In genomic region chr8:62356185-62356584, GRCm38 (mm10) we compare ENCODE assay signal across 23 mouse cellular contexts.
DNase-seq lines count a peak whose midpoint lies in the region; ATAC-seq and TF ChIP-seq lines count a peak whose summit lies in the region.
"Had no signal": no experiment of that assay in that cellular context is flagged by ENCODE, and none has a peak within 500 bp of the region (broad histone marks: within the 10 kb centered on the region; RNA-seq: fewer than 3 reads in every experiment).

No protein-coding gene starts in this region.

- H3K9ac ChIP-seq in forebrain, embryonic 11.5 days (ENCODE audit: low read length), result no peak overlapping the region
- H3K9ac ChIP-seq in midbrain, postnatal 0 days (replicated peaks; ENCODE audit: low read length, poor library complexity, severe bottlenecking), result no peak overlapping the region
- no peak overlapping the region for H3K9ac ChIP-seq in midbrain, embryonic 16.5 days (ENCODE audit: low read depth, low read length)
- H3K9ac ChIP-seq in hindbrain, embryonic 14.5 days, result no peak overlapping the region
- no peak overlapping the region for H3K9ac ChIP-seq in neural tube, embryonic 15.5 days (replicated peaks)
- H3K9ac ChIP-seq: liver, embryonic 12.5 days; lung, embryonic 15.5 days; neural tube, embryonic 12.5 days had no signal

- intact Hi-C loops in heart, postnatal 36 days (cut with DNase I), result no loop called here

- DNase-seq in forebrain, embryonic 11.5 days (ENCODE audit: low spot score), result no peak
- DNase-seq in forebrain, embryonic 10.5 days (ENCODE audit: extremely low spot score, low spot score), result no peak
- peak; percentile 25 for DNase-seq in midbrain, postnatal 0 days (ENCODE audit: low spot score)
- no peak for DNase-seq in hindbrain, embryonic 14.5 days (ENCODE audit: low spot score)
- DNase-seq in heart, postnatal 36 days, result no peak
- DNase-seq in lung, adult 18-20 months, result no peak
- DNase-seq: adrenal gland, adult 8-10 months; cerebellum, adult 11-12 months; cerebellum, postnatal 36 days; gastrocnemius, postnatal 25 days; heart, postnatal 14 days; kidney, adult 11 months; kidney, postnatal 10 days; right cerebral cortex, postnatal 4 days; thymus, postnatal 36 days had no signal

- no peaks in the 10 kb centered on the region for H3K4me1 ChIP-seq in forebrain, embryonic 11.5 days (replicated peaks; ENCODE audit: control insufficient read depth, insufficient read depth, low read length)
- no peaks in the 10 kb centered on the region for H3K4me1 ChIP-seq in forebrain, embryonic 10.5 days
- no peaks in the 10 kb centered on the region for H3K4me1 ChIP-seq in midbrain, postnatal 0 days (ENCODE audit: insufficient read depth, low read length)
- H3K4me1 ChIP-seq in midbrain, embryonic 16.5 days (ENCODE audit: control insufficient read depth, insufficient read depth, low read length), result no peaks in the 10 kb centered on the region
- no peaks in the 10 kb centered on the region for H3K4me1 ChIP-seq in hindbrain, embryonic 14.5 days (replicated peaks; ENCODE audit: control insufficient read depth, insufficient read depth, low read length)
- 0 out of 2 replicates have a peak, but pooled peaks cover 4% of the 10 kb centered on the region for H3K4me1 ChIP-seq in neural tube, embryonic 15.5 days
- H3K4me1 ChIP-seq: heart, embryonic 10.5 days; liver, embryonic 12.5 days; lung, embryonic 15.5 days; neural tube, embryonic 12.5 days had no signal

- no peaks in the 10 kb centered on the region for H3K36me3 ChIP-seq in forebrain, embryonic 11.5 days (ENCODE audit: control insufficient read depth, insufficient read depth, low read length)
- no peaks in the 10 kb centered on the region for H3K36me3 ChIP-seq in forebrain, embryonic 10.5 days (replicated peaks)
- H3K36me3 ChIP-seq in midbrain, postnatal 0 days (ENCODE audit: insufficient read depth, low read length), result no peaks in the 10 kb centered on the region
- no peaks in the 10 kb centered on the region for H3K36me3 ChIP-seq in midbrain, embryonic 16.5 days (ENCODE audit: control insufficient read depth, insufficient read depth, low read length)
- no peaks in the 10 kb centered on the region for H3K36me3 ChIP-seq in hindbrain, embryonic 14.5 days (replicated peaks; ENCODE audit: control insufficient read depth, insufficient read depth)
- H3K36me3 ChIP-seq in neural tube, embryonic 15.5 days, result no peaks in the 10 kb centered on the region
- H3K36me3 ChIP-seq: heart, embryonic 10.5 days; liver, embryonic 12.5 days; lung, embryonic 15.5 days; neural tube, embryonic 12.5 days had no signal

- no peaks in the 10 kb centered on the region for H3K9me3 ChIP-seq in forebrain, embryonic 11.5 days (ENCODE audit: control insufficient read depth, low read length)
- no peaks in the 10 kb centered on the region for H3K9me3 ChIP-seq in forebrain, embryonic 10.5 days
- H3K9me3 ChIP-seq in midbrain, postnatal 0 days (ENCODE audit: low read length), result no peaks in the 10 kb centered on the region
- H3K9me3 ChIP-seq in midbrain, embryonic 16.5 days (replicated peaks; ENCODE audit: control insufficient read depth, low read length, poor library complexity, severe bottlenecking), result no peaks in the 10 kb centered on the region
- H3K9me3 ChIP-seq in hindbrain, embryonic 14.5 days (ENCODE audit: control insufficient read depth, low read length), result no peaks in the 10 kb centered on the region
- H3K9me3 ChIP-seq in neural tube, embryonic 15.5 days (replicated peaks), result no peaks in the 10 kb centered on the region
- H3K9me3 ChIP-seq: heart, embryonic 10.5 days; liver, embryonic 12.5 days; lung, embryonic 15.5 days; neural tube, embryonic 12.5 days had no signal

- ATAC-seq in forebrain, embryonic 11.5 days (replicated peaks; ENCODE audit: low FRiP score), result peak; percentile 74
- ATAC-seq in midbrain, postnatal 0 days (ENCODE audit: low FRiP score), result no peak
- no peak for ATAC-seq in midbrain, embryonic 16.5 days
- ATAC-seq in hindbrain, embryonic 14.5 days (ENCODE audit: low FRiP score), result peak; percentile 77
- ATAC-seq in neural tube, embryonic 15.5 days (ENCODE audit: low FRiP score), result peak; percentile 85
- ATAC-seq: liver, embryonic 12.5 days had no signal

- no peak overlapping the region for H3K4me3 ChIP-seq in forebrain, embryonic 11.5 days (ENCODE audit: low read depth, low read length)
- no peak overlapping the region for H3K4me3 ChIP-seq in forebrain, embryonic 10.5 days
- no peak overlapping the region for H3K4me3 ChIP-seq in midbrain, postnatal 0 days (ENCODE audit: low read depth, low read length)
- no peak overlapping the region for H3K4me3 ChIP-seq in midbrain, embryonic 16.5 days (ENCODE audit: low read depth, low read length)
- H3K4me3 ChIP-seq in hindbrain, embryonic 14.5 days (replicated peaks; ENCODE audit: low read length), result no peak overlapping the region
- H3K4me3 ChIP-seq in neural tube, embryonic 15.5 days (replicated peaks), result no peak overlapping the region
- H3K4me3 ChIP-seq: heart, embryonic 10.5 days; layer of hippocampus, adult 2 months; liver, embryonic 12.5 days; lung, embryonic 15.5 days; neural tube, embryonic 12.5 days had no signal

- no peak for TF ChIP-seq CTCF in midbrain, postnatal 0 days (IDR thresholded peaks at IDR 0.05)

- no peak overlapping the region for H3K4me2 ChIP-seq in forebrain, embryonic 11.5 days (ENCODE audit: low read depth, low read length, severe bottlenecking)
- no peak overlapping the region for H3K4me2 ChIP-seq in midbrain, postnatal 0 days (ENCODE audit: low read depth, low read length, poor library complexity, severe bottlenecking)
- H3K4me2 ChIP-seq in midbrain, embryonic 16.5 days (ENCODE audit: low read length), result no peak overlapping the region
- no peak overlapping the region for H3K4me2 ChIP-seq in hindbrain, embryonic 14.5 days (replicated peaks)
- H3K4me2 ChIP-seq in neural tube, embryonic 15.5 days, result no peak overlapping the region
- H3K4me2 ChIP-seq: liver, embryonic 12.5 days; lung, embryonic 15.5 days; neural tube, embryonic 12.5 days had no signal

- H3K27me3 ChIP-seq in forebrain, embryonic 11.5 days (ENCODE audit: control insufficient read depth, insufficient read depth, low read length), result no peaks in the 10 kb centered on the region
- no peaks in the 10 kb centered on the region for H3K27me3 ChIP-seq in forebrain, embryonic 10.5 days (ENCODE audit: poor library complexity, severe bottlenecking)
- no peaks in the 10 kb centered on the region for H3K27me3 ChIP-seq in midbrain, postnatal 0 days (ENCODE audit: insufficient read depth, low read length)
- no peaks in the 10 kb centered on the region for H3K27me3 ChIP-seq in midbrain, embryonic 16.5 days (ENCODE audit: control insufficient read depth, insufficient read depth, low read depth, low read length)
- H3K27me3 ChIP-seq in hindbrain, embryonic 14.5 days (ENCODE audit: control insufficient read depth, insufficient read depth, low read length), result no peaks in the 10 kb centered on the region
- H3K27me3 ChIP-seq in neural tube, embryonic 15.5 days (replicated peaks), result no peaks in the 10 kb centered on the region
- H3K27me3 ChIP-seq: liver, embryonic 12.5 days; lung, embryonic 15.5 days; neural tube, embryonic 12.5 days had no signal

- WGBS in forebrain, embryonic 11.5 days, result 13% methylated on average over 3 of the region's 3 CpGs
- 24% methylated on average over 3 of the region's 3 CpGs for WGBS in forebrain, embryonic 10.5 days
- 26% methylated on average over 3 of the region's 3 CpGs for WGBS in midbrain, postnatal 0 days
- WGBS in midbrain, embryonic 16.5 days, result 18% methylated on average over 3 of the region's 3 CpGs
- WGBS in hindbrain, embryonic 14.5 days, result 41% methylated on average over 3 of the region's 3 CpGs
- 18% methylated on average over 3 of the region's 3 CpGs for WGBS in neural tube, embryonic 15.5 days

- H3K27ac ChIP-seq in forebrain, embryonic 11.5 days (ENCODE audit: low read depth, low read length), result no peak overlapping the region
- no peak overlapping the region for H3K27ac ChIP-seq in forebrain, embryonic 10.5 days
- H3K27ac ChIP-seq in midbrain, postnatal 0 days (ENCODE audit: low read depth, low read length), result no peak overlapping the region
- H3K27ac ChIP-seq in midbrain, embryonic 16.5 days (ENCODE audit: low read length), result no peak overlapping the region
- no peak overlapping the region for H3K27ac ChIP-seq in hindbrain, embryonic 14.5 days
- H3K27ac ChIP-seq in neural tube, embryonic 15.5 days (replicated peaks), result 0 out of 2 replicates have a peak overlapping the region, but pooled peaks have one; percentile 29
- H3K27ac ChIP-seq: heart, embryonic 10.5 days; layer of hippocampus, adult 2 months; liver, embryonic 12.5 days; lung, embryonic 15.5 days; macrophage; neural tube, embryonic 12.5 days had no signal

Comparison
In these comparisons a context has a peak if more than half of its experiments do, and no peak if none do; other contexts are left out.
1. ATAC-seq: peak in forebrain, embryonic 11.5 days (single experiment), hindbrain, embryonic 14.5 days (single experiment) and neural tube, embryonic 15.5 days (single experiment); none in midbrain, postnatal 0 days (single experiment) and midbrain, embryonic 16.5 days (single experiment).